Mouse (Mus musculus) adrenal gland, postnatal 36 days (tissue): ENCODE data around the gene Uri1. TPM values are rescaled to one million over a fixed set of nuclear protein-coding genes. Genes with fewer than 3 reads are reported as not detected.

Experiments used
- DNase-seq, 2 experiments: peaks; one replicate each; pipeline ENCODE4 v3.0.0; 2021; ENCODE audit warnings: mixed read lengths in 1 of 2
- total RNA-seq, 2 experiments: library from RNA; stranded (reverse); gene quantifications; 2 replicates each; pipeline ENCODE4 v1.2.3; 2021

Gene Uri1
- total RNA-seq, 2 experiments from 2014 or later = 42.2 to 66.2 TPM

- DNase-seq = peak; percentile 29 to 32
Observed at GRCm38 (mm10) chr7:38015356-38015755, 8.0 kb downstream of the Uri1 start.

- no peak for DNase-seq
Observed at GRCm38 (mm10) chr7:38013946-38014345, 9.4 kb downstream of the Uri1 start.

GRCm38 (mm10) chr7:38012811-38013210, 10.5 kb downstream of the Uri1 start:
- DNase-seq = no peak

GRCm38 (mm10) chr7:38008359-38008758, 15.0 kb downstream of the Uri1 start:
- no peak for DNase-seq

- no peak for DNase-seq
Observed at GRCm38 (mm10) chr7:38002451-38002850, 20.9 kb downstream of the Uri1 start.

GRCm38 (mm10) chr7:37999691-38000090, 23.7 kb downstream of the Uri1 start:
- DNase-seq = no peak

GRCm38 (mm10) chr7:37992861-37993260, 30.5 kb downstream of the Uri1 start:
- DNase-seq = no peak

- DNase-seq = no peak
Observed at GRCm38 (mm10) chr7:37984866-37985265, 38.5 kb downstream of the Uri1 start.

GRCm38 (mm10) chr7:37983471-37983870, 39.9 kb downstream of the Uri1 start:
- peak in 1 of 2 experiments; percentile 13 for DNase-seq

GRCm38 (mm10) chr7:37979729-37980128, 43.6 kb downstream of the Uri1 start:
- no peak for DNase-seq

GRCm38 (mm10) chr7:37978412-37978811, 44.9 kb downstream of the Uri1 start:
- no peak for DNase-seq

GRCm38 (mm10) chr7:37977676-37978075, 45.7 kb downstream of the Uri1 start:
- no peak for DNase-seq

GRCm38 (mm10) chr7:37972999-37973555, 50.3 kb downstream of the Uri1 start:
- DNase-seq = no peak

GRCm38 (mm10) chr7:37972571-37972970, 50.8 kb downstream of the Uri1 start:
- peak; percentile 11 to 32 for DNase-seq

- DNase-seq = no peak
Observed at GRCm38 (mm10) chr7:37962326-37962725, 61.0 kb downstream of the Uri1 start.

GRCm38 (mm10) chr7:37961247-37961646, 62.1 kb downstream of the Uri1 start:
- DNase-seq = no peak

GRCm38 (mm10) chr7:37951841-37952240, 71.5 kb downstream of the Uri1 start:
- no peak for DNase-seq

GRCm38 (mm10) chr7:37936459-37936858, 86.9 kb downstream of the Uri1 start:
- DNase-seq = no peak

GRCm38 (mm10) chr7:37935786-37936185, 87.6 kb downstream of the Uri1 start:
- DNase-seq = no peak

- peak; percentile 18 to 53 for DNase-seq
Observed at GRCm38 (mm10) chr7:37934770-37935182, 88.6 kb downstream of the Uri1 start.

- no peak for DNase-seq
Observed at GRCm38 (mm10) chr7:37933754-37934308, 89.5 kb downstream of the Uri1 start.

GRCm38 (mm10) chr7:37931631-37932030, 91.7 kb downstream of the Uri1 start:
- no peak for DNase-seq

- peak in 1 of 2 experiments; percentile 30 for DNase-seq
Observed at GRCm38 (mm10) chr7:37929738-37930137, 93.6 kb downstream of the Uri1 start.

- no peak for DNase-seq
Observed at GRCm38 (mm10) chr7:37922999-37923398, 100.4 kb downstream of the Uri1 start.
